Mouse (Mus musculus) right cerebral cortex, postnatal 10 days (tissue): ENCODE data around the gene Arl3.

Source experiments
- DNase-seq, 2 experiments: peaks; one replicate each; pipeline ENCODE4 v3.0.0; 2021; ENCODE audit warnings: low spot score in 2 of 2

Gene Arl3

GRCm38 (mm10) chr19:46501401-46502068 is 71.5 kb downstream of the Arl3 start, which contains the start of gene Trim8:
TSS of gene Trim8 (plus strand) at chr19:46501702.
- peak; percentile 89 for DNase-seq

DNA sequence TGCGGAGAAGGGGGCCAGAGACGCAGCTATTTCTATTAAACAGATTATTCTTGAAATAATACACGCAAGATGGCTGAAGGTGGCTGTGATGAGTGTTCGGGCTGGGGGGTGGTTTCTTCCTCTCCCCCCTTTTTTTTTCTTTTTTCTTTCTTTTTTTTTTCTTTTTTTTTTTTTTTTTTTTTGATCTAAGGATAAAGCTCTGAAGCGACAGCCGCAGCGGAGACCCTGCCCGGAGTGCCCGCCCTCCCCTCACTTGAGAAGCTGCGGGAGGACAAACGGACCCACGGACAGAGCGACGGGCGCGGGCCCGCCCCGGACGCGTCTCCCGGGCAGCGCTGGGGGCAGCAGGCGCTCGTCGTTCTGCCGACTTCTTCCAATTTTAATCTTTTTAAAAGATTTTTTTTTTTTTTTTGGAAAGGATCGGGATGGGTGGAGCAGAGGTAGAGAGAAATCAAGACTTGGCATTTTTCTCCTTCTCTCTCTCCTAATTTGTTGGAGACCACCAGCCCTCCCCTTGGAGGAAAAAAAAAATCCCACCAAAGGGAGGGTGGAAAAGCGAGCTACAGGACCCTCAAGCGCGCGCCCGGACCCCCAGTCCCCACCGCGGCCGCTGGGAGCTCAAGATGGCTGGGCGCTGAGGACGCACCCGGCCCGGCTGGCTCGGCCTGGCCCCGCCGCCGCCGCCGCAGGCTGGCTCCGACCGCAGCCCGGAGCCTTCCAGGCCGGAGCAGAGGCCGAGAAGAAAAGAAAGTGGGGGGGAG is 72.2 kb downstream of the Arl3 start:
- DNase-seq, result peak; percentile 78 to 80

GRCm38 (mm10) chr19:46499836-46500580 is 73.0 kb downstream of the Arl3 start:
- DNase-seq, result peak; percentile 99 to 100

GRCm38 (mm10) chr19:46499539-46499835 is 73.5 kb downstream of the Arl3 start:
- DNase-seq, result no peak

DNA sequence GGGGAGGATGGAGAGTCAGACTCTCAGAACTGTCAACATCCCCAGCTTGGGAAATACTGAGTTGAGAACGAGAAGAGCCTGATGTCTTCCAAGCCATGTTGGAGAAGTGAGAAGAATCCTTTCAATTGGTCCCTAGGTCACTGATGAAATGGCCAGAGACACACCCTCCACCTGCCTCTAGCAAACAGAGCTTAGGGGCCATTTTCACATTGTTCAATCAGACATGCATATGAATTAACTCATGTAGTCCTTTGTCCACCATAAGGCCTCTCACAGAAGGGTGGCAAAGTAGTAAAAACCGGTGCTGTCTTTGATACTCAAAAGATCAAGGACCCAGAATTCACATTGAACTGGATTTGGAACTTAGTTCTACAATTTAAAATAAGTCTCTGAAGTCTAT is 75.8 kb downstream of the Arl3 start:
- DNase-seq, result no peak

- no peak for DNase-seq
Measured at GRCm38 (mm10) chr19:46495136-46495535, 77.9 kb downstream of the Arl3 start.

DNA sequence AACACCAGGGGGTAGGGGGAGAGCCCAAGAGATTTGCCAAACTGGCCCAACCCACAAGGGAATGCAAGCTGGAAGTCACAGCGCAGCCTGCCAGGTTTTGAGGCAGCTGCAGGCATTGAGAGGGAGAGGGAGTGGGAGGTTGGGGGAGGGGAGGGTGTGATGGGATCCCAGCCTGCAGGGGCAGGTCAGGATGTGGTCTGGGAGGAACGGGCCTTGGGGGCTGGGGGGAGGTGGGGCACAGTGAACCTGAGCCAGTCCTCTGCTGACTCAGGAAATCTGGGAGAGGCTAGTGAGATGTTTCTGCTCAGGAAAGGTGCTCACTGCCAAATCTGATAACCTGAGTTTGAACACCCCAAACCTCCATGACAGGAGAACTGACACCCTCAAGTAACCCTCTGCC is 82.4 kb downstream of the Arl3 start:
- DNase-seq, result peak in 1 of 2 experiments; percentile 61

- no peak for DNase-seq
Measured at GRCm38 (mm10) chr19:46489448-46489847, 83.5 kb downstream of the Arl3 start.

GRCm38 (mm10) chr19:46486709-46487108 is 86.3 kb downstream of the Arl3 start:
- no peak for DNase-seq

- no peak for DNase-seq
Measured at GRCm38 (mm10) chr19:46485847-46486246, 87.2 kb downstream of the Arl3 start.

GRCm38 (mm10) chr19:46484518-46484917 is 88.5 kb downstream of the Arl3 start:
- DNase-seq, result peak; percentile 70 to 75

- DNase-seq, result peak; percentile 72 to 78
Measured at GRCm38 (mm10) chr19:46483701-46484328, 89.2 kb downstream of the Arl3 start.

DNA sequence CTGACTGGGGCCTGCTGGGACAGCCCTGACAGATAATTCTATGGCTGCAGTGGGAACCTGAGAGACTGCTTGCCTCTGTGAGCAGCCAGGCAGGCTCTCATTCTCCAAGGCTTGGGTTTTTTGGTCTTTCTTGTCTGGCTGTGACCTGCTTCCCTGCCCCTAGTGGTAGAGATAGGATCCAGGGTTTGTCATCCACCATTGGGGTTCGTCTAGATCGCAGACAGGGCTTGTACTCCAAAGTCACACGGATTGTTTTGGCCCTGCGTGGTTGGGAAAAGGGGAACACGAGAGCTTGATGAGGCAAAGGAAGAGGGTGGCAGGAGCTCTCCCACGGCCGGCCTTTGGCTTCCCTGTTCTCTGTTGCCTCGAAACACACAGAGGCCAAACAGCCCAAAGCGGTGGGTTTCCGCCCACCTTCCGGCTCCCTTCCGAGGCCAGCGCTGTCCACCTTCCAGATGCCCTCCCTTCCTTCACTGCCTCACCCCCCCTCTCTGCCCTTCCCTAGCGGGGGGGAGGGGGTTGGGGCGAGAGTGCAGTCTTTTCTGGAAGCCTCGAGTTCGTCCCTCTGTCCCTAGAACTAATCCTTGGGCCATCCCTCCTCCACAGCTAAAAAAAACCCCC is 90.0 kb downstream of the Arl3 start:
- DNase-seq, result no peak

- DNase-seq, result no peak
Measured at GRCm38 (mm10) chr19:46481756-46482155, 91.2 kb downstream of the Arl3 start.

DNA sequence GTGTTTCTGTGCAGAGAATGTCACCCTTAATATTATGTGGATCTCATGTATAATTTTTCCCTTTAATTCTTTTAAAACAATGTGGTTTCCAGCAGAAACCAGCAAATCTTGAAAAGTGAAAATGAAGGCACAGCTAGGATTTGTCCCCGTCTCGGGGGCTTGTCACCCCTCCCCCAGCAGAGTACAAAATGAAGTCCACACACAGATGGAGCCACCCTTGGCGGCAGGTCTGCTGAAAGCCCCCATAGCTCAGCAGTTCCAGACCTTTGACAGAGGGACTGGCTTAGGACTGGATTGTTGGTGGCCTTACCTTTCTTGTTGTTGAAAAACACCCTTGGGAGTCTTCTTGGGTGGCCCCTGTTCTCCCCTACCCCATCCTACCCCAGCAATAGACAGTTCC is 91.6 kb downstream of the Arl3 start:
- no peak for DNase-seq
